Mouse (Mus musculus): ENCODE results near the gene Slu7.

Gene Slu7

GRCm38 (mm10) chr11:43425166-43425709, 8.3 kb upstream of the Slu7 start:
- no peak for DNase-seq

- peak; percentile 67 for DNase-seq
Observed at GRCm38 (mm10) chr11:43425824-43426413, 7.6 kb upstream of the Slu7 start, which contains the start of gene Pttg1. Gene Pttg1, minus strand, starts transcription at chr11:43426251.

DNA sequence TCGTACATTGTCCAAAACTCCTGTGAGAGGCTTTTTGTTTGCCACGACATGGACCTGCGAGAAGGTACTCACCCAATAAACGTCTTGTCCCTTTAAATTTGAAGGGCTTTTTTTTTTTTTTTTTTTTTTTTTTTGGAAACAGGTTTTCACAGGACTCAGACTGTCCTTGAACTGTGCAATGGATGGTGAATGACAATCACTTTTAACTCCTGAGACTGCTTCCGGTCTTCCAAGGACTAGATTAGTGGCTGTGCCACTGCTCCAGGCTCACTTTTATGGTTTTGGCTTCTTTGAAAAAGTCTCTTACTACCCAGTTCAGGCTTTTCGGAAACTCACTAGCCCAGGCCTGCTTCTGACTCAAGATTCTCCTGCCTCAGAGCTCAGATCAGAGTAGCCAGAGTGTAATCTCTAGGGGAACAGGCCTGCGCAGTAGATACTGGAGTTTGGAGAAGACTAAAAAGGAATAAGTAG, 7.1 kb upstream of the Slu7 start:
- DNase-seq: no peak

DNA sequence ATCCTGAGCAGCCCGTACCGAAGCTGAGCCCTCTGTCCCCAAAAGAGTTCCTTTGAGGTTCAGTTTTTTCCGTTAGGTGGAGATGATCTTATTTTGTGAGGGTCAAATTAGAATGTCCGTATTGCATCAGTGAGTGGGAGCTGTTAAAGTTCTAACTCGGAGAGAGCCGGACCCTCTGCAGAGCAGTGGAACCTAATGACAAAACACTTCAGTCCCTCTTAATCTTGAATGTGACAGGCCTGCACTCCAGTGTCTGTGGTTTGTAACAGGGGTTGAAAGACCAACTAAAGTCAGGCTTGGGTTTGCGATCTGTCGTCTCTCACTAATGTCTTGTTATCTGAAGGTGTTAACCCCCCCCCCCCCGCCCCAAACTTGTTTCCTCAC, 472 bp downstream of the Slu7 start:
- DNase-seq: no peak

DNA sequence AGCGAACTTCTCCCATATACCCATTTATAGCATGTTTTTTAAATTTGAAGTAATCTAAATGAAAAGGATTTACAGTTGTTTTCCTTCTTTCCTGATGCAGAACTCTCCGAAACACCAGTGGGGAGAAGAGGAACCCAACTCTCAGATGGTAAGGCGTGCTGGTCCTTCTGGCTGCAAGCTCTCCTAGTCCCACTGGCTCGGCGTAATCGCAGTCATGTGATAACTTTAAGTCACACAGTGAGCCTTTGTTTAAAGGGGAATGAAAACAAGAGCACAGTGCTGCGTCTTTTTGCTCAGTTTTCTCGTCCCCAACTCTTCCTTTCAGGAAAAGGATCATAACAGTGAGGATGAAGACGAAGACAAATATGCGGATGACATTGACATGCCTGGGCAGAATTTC, 7.6 kb downstream of the Slu7 start:
- DNase-seq: no peak

GRCm38 (mm10) chr11:43443183-43443582, 9.6 kb downstream of the Slu7 start:
- no peak for DNase-seq

GRCm38 (mm10) chr11:43449916-43450315, 16.4 kb downstream of the Slu7 start:
- no peak for DNase-seq

DNA sequence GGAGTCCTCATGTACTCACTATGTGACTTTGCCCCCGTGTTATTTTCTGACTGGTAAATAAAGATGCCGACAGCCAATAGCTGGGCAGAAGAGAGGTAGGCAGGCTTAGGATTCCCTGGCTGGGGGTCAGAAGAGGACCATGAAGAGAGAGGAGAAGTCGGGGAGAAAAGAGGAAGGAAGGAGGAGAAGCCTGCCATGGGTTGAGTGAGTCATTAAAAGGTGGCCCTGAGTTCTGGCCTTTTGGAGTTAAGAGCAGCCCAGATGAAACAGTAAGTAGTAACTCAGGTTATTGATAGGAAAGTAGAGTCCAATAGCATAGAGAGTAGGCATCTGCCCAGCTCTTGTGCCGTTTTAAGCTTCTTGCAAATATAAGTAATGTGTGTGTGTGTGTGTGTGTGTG, 17.8 kb downstream of the Slu7 start:
- no peak for DNase-seq

DNA sequence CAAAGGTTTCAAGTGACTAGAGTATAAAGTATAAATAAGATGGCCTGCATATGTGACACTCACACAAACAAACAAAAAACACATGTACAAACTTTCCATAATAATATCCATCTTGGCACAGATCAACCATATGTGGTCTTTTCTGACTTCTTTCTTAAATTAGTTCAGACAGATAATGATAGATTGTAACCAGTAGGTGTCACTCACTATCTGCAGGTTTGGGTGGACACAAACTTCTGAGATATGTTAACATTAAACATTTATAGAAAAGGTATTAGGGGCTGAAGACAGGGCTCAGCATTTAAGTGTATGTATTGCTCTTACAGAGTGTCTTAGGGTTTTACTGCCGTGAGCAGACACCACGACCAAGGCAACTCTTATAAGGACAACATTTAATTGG, 18.7 kb downstream of the Slu7 start:
- no peak for DNase-seq

- no peak for DNase-seq
Observed at GRCm38 (mm10) chr11:43463204-43463603, 29.7 kb downstream of the Slu7 start.

GRCm38 (mm10) chr11:43470118-43470517, 36.6 kb downstream of the Slu7 start:
- no peak for DNase-seq

GRCm38 (mm10) chr11:43470881-43471820, 37.6 kb downstream of the Slu7 start:
- no peak for DNase-seq

- no peak for DNase-seq
Observed at GRCm38 (mm10) chr11:43473115-43473514, 39.6 kb downstream of the Slu7 start.

- DNase-seq: no peak
Observed at GRCm38 (mm10) chr11:43473635-43474224, 40.2 kb downstream of the Slu7 start.

GRCm38 (mm10) chr11:43474225-43474774, 40.8 kb downstream of the Slu7 start, which contains the start of gene C1qtnf2:
Gene C1qtnf2, plus strand, starts transcription at chr11:43474276.
- DNase-seq: no peak

GRCm38 (mm10) chr11:43479376-43479775, 45.8 kb downstream of the Slu7 start:
- DNase-seq: no peak

- no peak for DNase-seq
Observed at GRCm38 (mm10) chr11:43480561-43480960, 47.0 kb downstream of the Slu7 start.

GRCm38 (mm10) chr11:43481672-43482522, 48.4 kb downstream of the Slu7 start:
- DNase-seq: no peak

GRCm38 (mm10) chr11:43483122-43483792, 49.7 kb downstream of the Slu7 start:
- no peak for DNase-seq

GRCm38 (mm10) chr11:43484057-43484456, 50.5 kb downstream of the Slu7 start:
- DNase-seq: no peak

- no peak for DNase-seq
Observed at GRCm38 (mm10) chr11:43484652-43485051, 51.1 kb downstream of the Slu7 start.
